Mouse (Mus musculus) lung, postnatal 0 days (tissue): ENCODE data around the gene Nrsn1.

Experiments
- CTCF ChIP-seq: IDR thresholded peaks from 2 replicates; pipeline ENCODE4 v1.5.1; 2016; ENCODE audit warnings: antibody characterized with exemption, mild to moderate bottlenecking
- EP300 ChIP-seq: IDR thresholded peaks from 2 replicates; pipeline ENCODE4 v1.6.1; 2016; ENCODE audit warnings: antibody characterized with exemption, mild to moderate bottlenecking, control low read depth

DNA sequence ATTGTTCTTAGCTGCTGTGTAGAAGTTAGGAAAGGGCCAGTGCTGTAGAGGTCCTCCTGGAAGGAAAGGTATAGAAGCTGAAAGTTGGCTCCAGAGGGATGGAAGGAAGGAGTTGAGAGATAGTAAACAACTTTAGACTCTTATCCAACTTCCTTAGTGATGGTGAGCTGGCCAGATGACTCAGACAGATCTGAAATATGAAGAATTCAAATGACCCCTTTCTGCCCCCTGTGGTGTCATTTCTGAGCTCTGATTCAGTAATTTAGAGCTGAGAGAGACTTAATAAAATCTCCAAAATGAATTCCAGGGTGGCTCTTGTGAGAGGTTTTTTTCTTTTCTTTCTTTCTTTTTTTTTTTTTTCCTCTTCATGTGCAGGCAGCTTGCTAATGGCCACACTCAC is 39.8 kb upstream of the Nrsn1 start:
- TF ChIP-seq CTCF (no peak), EP300 (no peak)
